9 mouse cellular contexts compared by ENCODE assay signal in genomic region chr11:109470921-109471861, GRCm38 (mm10). TPM values are rescaled to one million over a fixed set of nuclear protein-coding genes. Genes with fewer than 3 reads are reported as not detected.
A peak's percentile ranks its signal among the peaks of the same experiment; 100 is the strongest.
DNase-seq lines count a peak whose midpoint lies in the region; ATAC-seq lines count a peak whose summit lies in the region.
"Had no signal": no experiment of that assay in that cellular context is flagged by ENCODE, and none has a peak within 500 bp of the region (broad histone marks: within the 10 kb centered on the region; RNA-seq: fewer than 3 reads in every experiment).

No protein-coding gene starts in this region.

- peaks cover 14% of the 10 kb centered on the region for H3K4me1 ChIP-seq in forebrain, embryonic 16.5 days (replicated peaks; ENCODE audit: control insufficient read depth, insufficient read depth, low read length)
- peaks cover 9% of the 10 kb centered on the region for H3K4me1 ChIP-seq in limb, embryonic 12.5 days (replicated peaks)

- H3K4me2 ChIP-seq in forebrain, embryonic 16.5 days (ENCODE audit: low read length): peak overlapping the region; percentile 83
- H3K4me2 ChIP-seq in limb, embryonic 12.5 days: peak overlapping the region; percentile 95

- H3K9me3 ChIP-seq in forebrain, embryonic 16.5 days (ENCODE audit: control insufficient read depth, low read length): no peaks in the 10 kb centered on the region
- H3K9me3 ChIP-seq in limb, embryonic 12.5 days: no peaks in the 10 kb centered on the region

- WGBS in forebrain, embryonic 16.5 days: 31% methylated on average over 15 of the region's 15 CpGs
- 28% methylated on average over 15 of the region's 15 CpGs for WGBS in limb, embryonic 12.5 days

- peak; percentile 12 for DNase-seq in urinary bladder, postnatal 25 days (ENCODE audit: low spot score)
- DNase-seq in urinary bladder, postnatal 10 days (ENCODE audit: low spot score): no peak
- DNase-seq in retina, adult 2 months (ENCODE audit: low read depth, low spot score): peak; percentile 54
- DNase-seq in cerebellum, postnatal 10 days: no peak
- DNase-seq in embryo, embryonic 11 days: no peak
- no peak for DNase-seq in adrenal gland, adult 8-10 months

- ATAC-seq in forebrain, embryonic 16.5 days: no peak
- no peak for ATAC-seq in limb, embryonic 12.5 days (ENCODE audit: insufficient number of reproducible peaks, insufficient read depth, low FRiP score, low TSS enrichment, low read depth)

- H3K27ac ChIP-seq in forebrain, embryonic 16.5 days (ENCODE audit: low read length): no peak overlapping the region
- H3K27ac ChIP-seq in limb, embryonic 12.5 days: no peak overlapping the region

- peak overlapping the region; percentile 76; the same call in 1 of the 2 replicates for H3K4me3 ChIP-seq in forebrain, embryonic 16.5 days (replicated peaks; ENCODE audit: low read length)
- H3K4me3 ChIP-seq in limb, embryonic 12.5 days (replicated peaks): peak overlapping the region; percentile 71

- H3K27me3 ChIP-seq in forebrain, embryonic 16.5 days (replicated peaks; ENCODE audit: control insufficient read depth, insufficient read depth, low read length): no peaks in the 10 kb centered on the region
- peaks cover 28% of the 10 kb centered on the region for H3K27me3 ChIP-seq in limb, embryonic 12.5 days

- H3K9ac ChIP-seq in forebrain, embryonic 16.5 days (replicated peaks; ENCODE audit: low read depth, low read length): no peak overlapping the region
- H3K9ac ChIP-seq in limb, embryonic 12.5 days (replicated peaks): peak overlapping the region; percentile 88; the same call in 1 of the 2 replicates

- H3K36me3 ChIP-seq in forebrain, embryonic 16.5 days (ENCODE audit: control insufficient read depth, insufficient read depth): no peaks in the 10 kb centered on the region
- no peaks in the 10 kb centered on the region for H3K36me3 ChIP-seq in limb, embryonic 12.5 days

RNA-seq across cellular contexts. Expression of gene Arsg, which starts 2.0 kb away (rescaled TPM):
- polyA plus RNA-seq in forebrain, embryonic 16.5 days (2015; fragmentation: Nextera tagmentation; extraction: Ambion mirVana): 3.2 and 4.1 TPM in 2 replicates
- 2.8 and 4.3 TPM in 2 replicates for polyA plus RNA-seq in limb, embryonic 12.5 days (2016; fragmentation: Nextera tagmentation; extraction: Ambion mirVana)
- 10 to 100 TPM in 2 of 4 experiments, 1 to 10 TPM in 2; 5.8 to 18.1 (median 11.7) TPM for total RNA-seq in adrenal gland, adult 8-10 months (2022)

RNA-seq across cellular contexts. Expression of gene Slc16a6, which starts 2.2 kb away (rescaled TPM):
- polyA plus RNA-seq in forebrain, embryonic 16.5 days (2015; fragmentation: Nextera tagmentation; extraction: Ambion mirVana): 4.1 and 5.4 TPM in 2 replicates
- 3.5 and 3.6 TPM in 2 replicates for polyA plus RNA-seq in limb, embryonic 12.5 days (2016; fragmentation: Nextera tagmentation; extraction: Ambion mirVana)
- total RNA-seq in adrenal gland, adult 8-10 months (2022): 1 to 10 TPM in 2 of 4 experiments, under 1 TPM in 2; 0.41 to 3.0 (median 1.3) TPM

RNA-seq across cellular contexts. Expression of gene Amz2, which starts 45.4 kb away (rescaled TPM):
- 70.5 and 74.0 TPM in 2 replicates for polyA plus RNA-seq in forebrain, embryonic 16.5 days (2015; fragmentation: Nextera tagmentation; extraction: Ambion mirVana)
- 43.2 and 46.8 TPM in 2 replicates for polyA plus RNA-seq in limb, embryonic 12.5 days (2016; fragmentation: Nextera tagmentation; extraction: Ambion mirVana)
- total RNA-seq in adrenal gland, adult 8-10 months (2022): 10 to 100 TPM; 42.2 to 58.0 (median 49.0) TPM

RNA-seq across cellular contexts. Expression of gene 9930022D16Rik, which starts 57.5 kb away (rescaled TPM):
- not detected in 2 replicates for polyA plus RNA-seq in forebrain, embryonic 16.5 days (2015; fragmentation: Nextera tagmentation; extraction: Ambion mirVana)
- polyA plus RNA-seq in limb, embryonic 12.5 days (2016; fragmentation: Nextera tagmentation; extraction: Ambion mirVana): not detected in 2 replicates
- total RNA-seq in adrenal gland, adult 8-10 months (2022): not detected
- total RNA-seq: common myeloid progenitor, adult 5-6 weeks had no signal

Comparison
In these comparisons a context has a peak if more than half of its experiments do, and no peak if none do; other contexts are left out.
1. DNase-seq: peak in urinary bladder, postnatal 25 days (single experiment) and retina, adult 2 months (single experiment); none in urinary bladder, postnatal 10 days (single experiment), cerebellum, postnatal 10 days (0 of 2), embryo, embryonic 11 days (single experiment) and adrenal gland, adult 8-10 months (single experiment).